Mouse (Mus musculus) myocyte (in vitro differentiated cells): ENCODE results near the gene Unc119.

Source experiments
- E2F4 ChIP-seq: IDR thresholded peaks from one replicate; pipeline ENCODE4 v1.6.1; 2011; ENCODE audit warnings: mild to moderate bottlenecking, control low read depth, moderate library complexity; ENCODE audit not compliant: insufficient read depth
- MAX ChIP-seq: IDR thresholded peaks from one replicate; pipeline ENCODE4 v1.6.1; 2011; ENCODE audit warnings: low read depth, mild to moderate bottlenecking, control low read depth
- MYOD1 ChIP-seq, 3 experiments: IDR thresholded peaks; one replicate each; pipeline ENCODE4 v1.6.1; 2011; ENCODE audit warnings: control low read depth in 2 of 3, low read depth in 2 of 3, mild to moderate bottlenecking in 2 of 3, moderate library complexity in 1 of 3; ENCODE audit not compliant: insufficient read length in 2 of 3, control insufficient read depth in 1 of 3
- MYOG ChIP-seq, 3 experiments: IDR thresholded peaks; one replicate each; pipeline ENCODE4 v1.6.1; 2011; ENCODE audit warnings: control low read depth in 2 of 3, low read depth in 2 of 3, mild to moderate bottlenecking in 2 of 3; ENCODE audit not compliant: insufficient read length in 2 of 3, control insufficient read depth in 1 of 3, insufficient read depth in 1 of 3
- POLR2A ChIP-seq: IDR thresholded peaks from one replicate; pipeline ENCODE4 v1.6.1; 2011; ENCODE audit warnings: low read depth, mild to moderate bottlenecking, control low read depth, moderate library complexity; ENCODE audit not compliant: insufficient read length
- POLR2AphosphoS2 ChIP-seq: IDR thresholded peaks from one replicate; pipeline ENCODE4 v1.6.1; 2011; ENCODE audit warnings: low read depth, control low read depth; ENCODE audit not compliant: insufficient read length
- REST ChIP-seq: IDR thresholded peaks from one replicate; pipeline ENCODE4 v1.6.1; 2011; ENCODE audit warnings: mild to moderate bottlenecking, control low read depth, moderate library complexity; ENCODE audit not compliant: insufficient read depth, insufficient read length
- SRF ChIP-seq: IDR thresholded peaks from one replicate; pipeline ENCODE4 v1.6.1; 2011; ENCODE audit warnings: low read depth; ENCODE audit not compliant: control insufficient read depth, insufficient read length

DNA sequence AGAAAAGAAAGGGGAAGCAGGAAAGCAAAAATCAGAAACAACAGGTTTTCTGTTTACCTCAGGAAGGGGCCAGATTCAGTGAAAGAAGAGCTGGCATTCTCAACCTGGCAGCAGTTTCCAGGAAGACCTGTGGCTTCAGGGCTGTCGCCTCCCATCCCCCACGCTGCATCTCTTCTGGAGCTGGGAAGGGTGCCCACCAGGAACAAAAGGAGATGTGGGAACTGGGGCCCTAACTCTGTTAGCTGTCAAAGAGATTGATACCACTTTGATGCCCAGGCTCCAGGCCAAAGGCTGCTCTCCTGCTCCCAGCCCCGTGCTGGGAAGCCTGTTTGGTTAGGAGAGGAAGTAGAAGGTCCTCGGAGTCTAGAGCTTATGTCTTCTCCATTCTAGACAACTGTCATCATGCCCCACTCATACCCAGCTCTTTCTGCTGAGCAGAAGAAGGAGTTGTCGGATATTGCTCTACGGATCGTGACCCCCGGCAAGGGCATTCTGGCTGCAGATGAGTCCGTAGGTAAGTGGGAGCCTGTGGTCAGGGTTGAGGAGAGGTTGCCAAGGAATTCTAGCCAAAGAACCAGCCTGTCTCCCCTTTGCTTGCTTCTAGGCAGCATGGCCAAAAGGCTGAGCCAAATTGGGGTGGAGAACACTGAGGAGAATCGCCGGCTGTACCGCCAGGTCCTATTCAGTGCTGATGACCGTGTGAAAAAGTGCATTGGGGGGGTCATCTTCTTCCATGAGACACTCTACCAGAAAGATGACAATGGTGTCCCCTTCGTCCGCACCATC is 19.1 kb upstream of the Unc119 start:
- TF ChIP-seq POLR2A (no peak), REST (no peak), MYOG (IDR thresholded peaks at IDR 0.05; ENCODE audit: control insufficient read depth in 1 of 3, insufficient read depth in 1 of 3, insufficient read length in 2 of 3, low read depth in 2 of 3) (no peak), MAX (no peak), SRF (no peak), POLR2AphosphoS2 (no peak), MYOD1 (IDR thresholded peaks at IDR 0.05; ENCODE audit: control insufficient read depth in 1 of 3, insufficient read length in 2 of 3, low read depth in 2 of 3) (no peak), E2F4 (no peak)
